Mouse (Mus musculus) MEL (cell line): ENCODE results near the gene Otog. TPM values are rescaled to one million over a fixed set of nuclear protein-coding genes. Genes with fewer than 3 reads are reported as not detected.

Experiments
- DNase-seq: peaks from one replicate; pipeline ENCODE4 v3.0.0; 2011; ENCODE audit warnings: low read depth, low spot score
- H3K27ac ChIP-seq: 2 replicates; pipeline ENCODE4 v1.5.1; 2012; ENCODE audit warnings: low read depth, mild to moderate bottlenecking, control low read depth, low read length, moderate library complexity; ENCODE audit not compliant: control insufficient read depth
- H3K27me3 ChIP-seq, 2 experiments: fragments of 150-350 bp in 1 of 2; sonication (generic) in 1 of 2; 2 replicates each; pipeline ENCODE4 v1.6.1; 2012; ENCODE audit warnings: low read length in 2 of 2, mild to moderate bottlenecking in 2 of 2, improper control_type of control experiment in 1 of 2, moderate library complexity in 1 of 2; ENCODE audit not compliant: insufficient read depth in 2 of 2, control insufficient read depth in 1 of 2
- H3K36me3 ChIP-seq, 2 experiments: 2 replicates each; pipeline ENCODE4 v1.6.1; 2012 to 2014; ENCODE audit warnings: low read length in 2 of 2, improper control_type of control experiment in 1 of 2, inconsistent platforms in 1 of 2, mild to moderate bottlenecking in 1 of 2; ENCODE audit not compliant: insufficient read depth in 2 of 2, control insufficient read depth in 1 of 2
- H3K4me1 ChIP-seq, 2 experiments: fragments of 150-350 bp in 1 of 2; sonication (generic) in 1 of 2; 2 replicates each; pipeline ENCODE4 v1.6.1; 2012; ENCODE audit warnings: low read length in 2 of 2, improper control_type of control experiment in 1 of 2, mild to moderate bottlenecking in 1 of 2; ENCODE audit not compliant: insufficient read depth in 2 of 2, control insufficient read depth in 1 of 2
- H3K4me3 ChIP-seq, 2 experiments: fragments of 150-350 bp in 1 of 2; sonication (generic) in 1 of 2; 2 replicates each; pipeline ENCODE4 v1.5.1; 2012; ENCODE audit warnings: low read depth in 2 of 2, low read length in 2 of 2, mild to moderate bottlenecking in 2 of 2, moderate library complexity in 2 of 2, control low read depth in 1 of 2, improper control_type of control experiment in 1 of 2; ENCODE audit not compliant: control insufficient read depth in 1 of 2, insufficient read depth in 1 of 2
- H3K79me2 ChIP-seq: 2 replicates; pipeline ENCODE4 v1.6.1; 2012; ENCODE audit warnings: mild to moderate bottlenecking, low read length, moderate library complexity; ENCODE audit not compliant: control insufficient read depth, poor library complexity, insufficient read depth
- H3K9ac ChIP-seq: 2 replicates; pipeline ENCODE4 v1.6.1; 2012; ENCODE audit warnings: low read depth, mild to moderate bottlenecking, control low read depth, low read length, moderate library complexity; ENCODE audit not compliant: control insufficient read depth, poor library complexity, severe bottlenecking
- H3K9me3 ChIP-seq: fragments of 150-350 bp; sonication (generic); replicated peaks from 2 replicates; pipeline ENCODE4 v1.6.1; 2012; ENCODE audit warnings: mild to moderate bottlenecking, low read length, improper control_type of control experiment, moderate library complexity; ENCODE audit not compliant: insufficient read depth
- BHLHE40 ChIP-seq: IDR thresholded peaks from 2 replicates; pipeline ENCODE4 v1.6.1; 2012; ENCODE audit warnings: low read depth, mild to moderate bottlenecking, inconsistent platforms, low read length, improper control_type of control experiment, borderline replicate concordance
- CHD1 ChIP-seq: IDR thresholded peaks from 2 replicates; pipeline ENCODE4 v1.6.1; 2012; ENCODE audit warnings: low read depth, mild to moderate bottlenecking, inconsistent platforms, low read length, improper control_type of control experiment
- CHD2 ChIP-seq: IDR thresholded peaks from 2 replicates; pipeline ENCODE4 v1.6.1; 2011; ENCODE audit warnings: low read length, improper control_type of control experiment
- E2F4 ChIP-seq: IDR thresholded peaks from 2 replicates; pipeline ENCODE4 v1.6.1; 2011; ENCODE audit warnings: low read depth, low read length, improper control_type of control experiment, borderline replicate concordance
- EP300 ChIP-seq, 2 experiments: IDR thresholded peaks; 2 replicates each; pipeline ENCODE4 v1.6.1; 2011; ENCODE audit warnings: improper control_type of control experiment in 2 of 2, low read length in 2 of 2, low read depth in 1 of 2, mild to moderate bottlenecking in 1 of 2
- ETS1 ChIP-seq: IDR thresholded peaks from 2 replicates; pipeline ENCODE4 v1.6.1; 2012; ENCODE audit warnings: low read depth, mild to moderate bottlenecking, inconsistent platforms, low read length, improper control_type of control experiment, moderate library complexity
- HCFC1 ChIP-seq: IDR thresholded peaks from 2 replicates; pipeline ENCODE4 v1.6.1; 2012; ENCODE audit warnings: low read depth, mild to moderate bottlenecking, inconsistent platforms, low read length, improper control_type of control experiment, moderate library complexity
- JUND ChIP-seq: IDR thresholded peaks from 2 replicates; pipeline ENCODE4 v1.6.1; 2011; ENCODE audit warnings: low read depth, mild to moderate bottlenecking, improper control_type of control experiment, low read length
- KAT2A ChIP-seq: conservative IDR thresholded peaks from 2 replicates; pipeline ENCODE4 v1.6.1; 2012; ENCODE audit warnings: low read depth, low read length, improper control_type of control experiment, inconsistent platforms
- MAFK ChIP-seq: IDR thresholded peaks from 2 replicates; pipeline ENCODE4 v1.6.1; 2011; ENCODE audit warnings: low read depth, mild to moderate bottlenecking, low read length, improper control_type of control experiment, borderline replicate concordance
- MAZ ChIP-seq: IDR thresholded peaks from 2 replicates; pipeline ENCODE4 v1.6.1; 2012; ENCODE audit warnings: low read depth, mild to moderate bottlenecking, inconsistent platforms, low read length, improper control_type of control experiment
- MEF2A ChIP-seq: IDR thresholded peaks from 2 replicates; pipeline ENCODE4 v1.6.1; 2014; ENCODE audit warnings: low read depth, mild to moderate bottlenecking, inconsistent platforms, low read length, improper control_type of control experiment; ENCODE audit not compliant: poor library complexity, insufficient replicate concordance, severe bottlenecking; ENCODE audit errors: extremely low read depth
- MYC ChIP-seq: IDR thresholded peaks from 2 replicates; pipeline ENCODE4 v1.6.1; 2011; ENCODE audit warnings: low read depth, mild to moderate bottlenecking, low read length, improper control_type of control experiment, moderate library complexity
- POLR2A ChIP-seq, 2 experiments: IDR thresholded peaks; 2 replicates each; pipeline ENCODE4 v1.6.1; 2011 to 2012; ENCODE audit warnings: low read length in 2 of 2, mild to moderate bottlenecking in 2 of 2, control low read depth in 1 of 2, improper control_type of control experiment in 1 of 2, low read depth in 1 of 2, moderate library complexity in 1 of 2; ENCODE audit not compliant: control insufficient read depth in 1 of 2, insufficient read depth in 1 of 2, poor library complexity in 1 of 2
- POLR2AphosphoS2 ChIP-seq: IDR thresholded peaks from 2 replicates; pipeline ENCODE4 v1.6.1; 2011; ENCODE audit warnings: low read length, improper control_type of control experiment
- RAD21 ChIP-seq: IDR thresholded peaks from 2 replicates; pipeline ENCODE4 v1.6.1; 2011; ENCODE audit warnings: mild to moderate bottlenecking, low read depth, low read length, improper control_type of control experiment
- RCOR1 ChIP-seq: IDR thresholded peaks from 2 replicates; pipeline ENCODE4 v1.6.1; 2012; ENCODE audit warnings: low read depth, mild to moderate bottlenecking, inconsistent platforms, low read length, improper control_type of control experiment
- TAL1 ChIP-seq: IDR thresholded peaks from 2 replicates; pipeline ENCODE4 v1.6.1; 2012; ENCODE audit warnings: mild to moderate bottlenecking, inconsistent platforms, low read length, moderate library complexity, mixed read lengths
- TCF12 ChIP-seq: IDR thresholded peaks from 2 replicates; pipeline ENCODE4 v1.6.1; 2014; ENCODE audit warnings: low read depth, mild to moderate bottlenecking, inconsistent platforms, low read length, improper control_type of control experiment, moderate library complexity
- UBTF ChIP-seq: IDR thresholded peaks from 2 replicates; pipeline ENCODE4 v1.6.1; 2012; ENCODE audit warnings: low read depth, mild to moderate bottlenecking, inconsistent platforms, low read length, improper control_type of control experiment, moderate library complexity, borderline replicate concordance; ENCODE audit not compliant: insufficient read depth
- USF2 ChIP-seq, 2 experiments: IDR thresholded peaks; 2 replicates each; pipeline ENCODE4 v1.6.1; 2011 to 2012; ENCODE audit warnings: improper control_type of control experiment in 2 of 2, low read length in 2 of 2, borderline replicate concordance in 1 of 2, inconsistent platforms in 1 of 2, low read depth in 1 of 2, mild to moderate bottlenecking in 1 of 2; ENCODE audit not compliant: insufficient read depth in 1 of 2
- ZKSCAN1 ChIP-seq: IDR thresholded peaks from 2 replicates; pipeline ENCODE4 v1.6.1; 2012; ENCODE audit warnings: low read depth, mild to moderate bottlenecking, inconsistent platforms, low read length, improper control_type of control experiment, moderate library complexity
- ZMIZ1 ChIP-seq: IDR thresholded peaks from 2 replicates; pipeline ENCODE4 v1.6.1; 2012; ENCODE audit warnings: low read depth, mild to moderate bottlenecking, inconsistent platforms, low read length, improper control_type of control experiment, moderate library complexity
- polyA plus RNA-seq, 2 experiments: library from polyadenylated mRNA; stranded (reverse) in 1 of 2; unstranded in 1 of 2; fragments of >175 nt in 1 of 2; fragments of >200 nt in 1 of 2; gene quantifications; 2 replicates each; pipeline versions ENCODE4 v1.2.1 to v1.2.4; 2012; ENCODE audit warnings: low replicate concordance in 2 of 2, low read depth in 1 of 2; ENCODE audit not compliant: insufficient read length in 2 of 2, insufficient read depth in 1 of 2, missing spikeins in 1 of 2
- total RNA-seq: library from RNA; depleted of rRNA; stranded (reverse); fragments of 300-350 nt; gene quantifications from 2 replicates; pipeline ENCODE4 v1.2.3, GENCODE M21; 2012

The Otog gene
- total and polyA plus RNA-seq, 3 experiments: not detected

GRCm38 (mm10) chr7:46337397-46337796 lies 96.6 kb downstream of the Otog start:
- TF ChIP-seq UBTF: no peak
- TF ChIP-seq CHD1: no peak
- no peak for TF ChIP-seq POLR2A (IDR thresholded peaks at IDR 0.05; ENCODE audit: control insufficient read depth in 1 of 2, insufficient read depth in 1 of 2, low read depth in 1 of 2, low read length in 2 of 2, poor library complexity in 1 of 2)
- no peak for TF ChIP-seq KAT2A
- TF ChIP-seq USF2 (IDR thresholded peaks at IDR 0.05; ENCODE audit: borderline replicate concordance in 1 of 2, insufficient read depth in 1 of 2, low read depth in 1 of 2, low read length in 2 of 2): no peak
- no peak for TF ChIP-seq ZKSCAN1
- TF ChIP-seq EP300 (IDR thresholded peaks at IDR 0.05; ENCODE audit: low read depth in 1 of 2, low read length in 2 of 2): no peak
- TF ChIP-seq JUND: no peak
- TF ChIP-seq HCFC1: no peak
- TF ChIP-seq ZMIZ1: no peak
- TF ChIP-seq TCF12: no peak
- H3K9me3 ChIP-seq: no peaks in the 10 kb centered on the region
- no peak for DNase-seq
- H3K4me1 ChIP-seq: no peaks in the 10 kb centered on the region
- H3K9ac ChIP-seq: no peak overlapping the region
- H3K27ac ChIP-seq: no peak overlapping the region
- no peaks in the 10 kb centered on the region; a peak in 1 of 4 replicates for H3K27me3 ChIP-seq
- no peak overlapping the region for H3K4me3 ChIP-seq
- no peaks in the 10 kb centered on the region for H3K36me3 ChIP-seq
- no peaks in the 10 kb centered on the region for H3K79me2 ChIP-seq

- H3K4me3 ChIP-seq: no peak overlapping the region
- no peak for TF ChIP-seq ETS1
- no peak for TF ChIP-seq MAFK
- TF ChIP-seq POLR2A (IDR thresholded peaks at IDR 0.05; ENCODE audit: control insufficient read depth in 1 of 2, insufficient read depth in 1 of 2, low read depth in 1 of 2, low read length in 2 of 2, poor library complexity in 1 of 2): no peak
- no peak for TF ChIP-seq TAL1
- TF ChIP-seq UBTF: no peak
- no peak for TF ChIP-seq POLR2AphosphoS2
- TF ChIP-seq CHD1: no peak
- no peak for TF ChIP-seq RCOR1
- no peak for TF ChIP-seq ZMIZ1
- TF ChIP-seq CHD2: no peak
- TF ChIP-seq BHLHE40: no peak
- no peak for TF ChIP-seq HCFC1
- no peak for TF ChIP-seq MAZ
- TF ChIP-seq MEF2A: no peak
- no peak for TF ChIP-seq E2F4
- TF ChIP-seq ZKSCAN1: no peak
- TF ChIP-seq KAT2A: no peak
- TF ChIP-seq RAD21: no peak
- no peak for TF ChIP-seq MYC
- TF ChIP-seq, all 39 proteins: peak for 0
- Histone ChIP-seq H3K27me3 (no peaks in the 10 kb centered on the region), H3K36me3 (no peaks in the 10 kb centered on the region), H3K9me3 (no peaks in the 10 kb centered on the region), H3K79me2 (no peaks in the 10 kb centered on the region), H3K27ac (no peak overlapping the region), H3K9ac (no peak overlapping the region), H3K4me1 (no peaks in the 10 kb centered on the region)
- DNase-seq: no peak
These were observed 99.0 kb downstream of the Otog start for GRCm38 (mm10) chr7:46339818-46340217.
